Mouse (Mus musculus) liver, embryonic 13.5 days (tissue): ENCODE data around the gene Fam131c. TPM values are rescaled to one million over a fixed set of nuclear protein-coding genes. Genes with fewer than 3 reads are reported as not detected.
A peak's percentile ranks its signal among the peaks of the same experiment; 100 is the strongest.

Experiments used
- ATAC-seq: fragments of 200-750 bp; cut with Nextera tagmentation; 2 replicates; pipeline ENCODE4 v1.8.0; 2017; ENCODE audit warnings: low read depth, mild to moderate bottlenecking, moderate number of reproducible peaks, moderate library complexity
- DNase-seq: peaks from one replicate; pipeline ENCODE4 v3.0.0; 2022
- H3K27ac ChIP-seq: fragments of 300-500 bp; sonication (generic); 2 replicates; pipeline ENCODE4 v1.5.1; 2015; ENCODE audit warnings: moderate library complexity, mild to moderate bottlenecking, inconsistent platforms
- H3K27me3 ChIP-seq: fragments of 300-500 bp; sonication (generic); 2 replicates; pipeline ENCODE4 v1.6.1; 2015; ENCODE audit warnings: mild to moderate bottlenecking, inconsistent platforms
- H3K36me3 ChIP-seq: fragments of 300-500 bp; sonication (generic); 2 replicates; pipeline ENCODE4 v1.6.1; 2015; ENCODE audit warnings: mild to moderate bottlenecking, inconsistent platforms
- H3K4me1 ChIP-seq: fragments of 300-500 bp; sonication (generic); replicated peaks from 2 replicates; pipeline ENCODE4 v1.6.1; 2015; ENCODE audit warnings: inconsistent platforms
- H3K4me2 ChIP-seq: fragments of 300-500 bp; sonication (generic); 2 replicates; pipeline ENCODE4 v1.6.1; 2015; ENCODE audit warnings: inconsistent platforms, mild to moderate bottlenecking, moderate library complexity
- H3K4me3 ChIP-seq: fragments of 300-500 bp; sonication (generic); replicated peaks from 2 replicates; pipeline ENCODE4 v1.5.1; 2015; ENCODE audit warnings: mild to moderate bottlenecking, inconsistent platforms
- H3K9ac ChIP-seq: fragments of 300-500 bp; sonication (generic); 2 replicates; pipeline ENCODE4 v1.6.1; 2015; ENCODE audit warnings: mild to moderate bottlenecking, inconsistent platforms
- H3K9me3 ChIP-seq: fragments of 300-500 bp; sonication (generic); replicated peaks from 2 replicates; pipeline ENCODE4 v1.6.1; 2016; ENCODE audit warnings: inconsistent platforms
- WGBS: fragments of 180-500 bp; shearing (Covaris S2); methylation state at CpG from one replicate; pipeline ENCODE4 v1.1.7; 2015; ENCODE audit not compliant: insufficient replicate concordance; 5-methylcytosine and 5-hydroxymethylcytosine counted together
- polyA plus RNA-seq: library from polyadenylated mRNA; unstranded; fragments of >200 nt; fragmentation: Nextera tagmentation; extraction: Ambion mirVana; gene quantifications from 2 replicates; pipeline ENCODE4 v1.2.1, GENCODE M21; 2015

The Fam131c gene
- polyA plus RNA-seq, 1 experiment from 2014 or later: 0.09 TPM

GRCm38 (mm10) chr4:141387933-141388332, 19.9 kb downstream of the Fam131c start:
- no peak overlapping the region for H3K9ac ChIP-seq
- H3K9me3 ChIP-seq: no peaks in the 10 kb centered on the region
- no peaks in the 10 kb centered on the region for H3K4me1 ChIP-seq
- H3K4me3 ChIP-seq: no peak overlapping the region
- 49% methylated on average over 5 of the region's 5 CpGs for WGBS
- no peak for ATAC-seq
- H3K36me3 ChIP-seq: no peaks in the 10 kb centered on the region
- no peak for DNase-seq
- H3K4me2 ChIP-seq: no peak overlapping the region
- no peak overlapping the region for H3K27ac ChIP-seq
- peaks cover 22% of the 10 kb centered on the region for H3K27me3 ChIP-seq

- no peak for DNase-seq
Measured at GRCm38 (mm10) chr4:141389366-141390150, 21.5 kb downstream of the Fam131c start.

GRCm38 (mm10) chr4:141391293-141391692, 23.3 kb downstream of the Fam131c start:
- Histone ChIP-seq H3K36me3 (no peaks in the 10 kb centered on the region), H3K27me3 (peaks cover 10% of the 10 kb centered on the region; the same call in 1 of the 2 replicates), H3K9me3 (no peaks in the 10 kb centered on the region), H3K27ac (no peak overlapping the region), H3K4me2 (no peak overlapping the region), H3K4me3 (no peak overlapping the region), H3K9ac (no peak overlapping the region), H3K4me1 (no peaks in the 10 kb centered on the region)
- 55% methylated on average over 12 of the region's 12 CpGs for WGBS
- DNase-seq: no peak
- no peak for ATAC-seq

More at GRCm38 (mm10) chr4:141389366-141390150, 21.5 kb downstream of the Fam131c start:
- WGBS: 53% methylated on average over 18 of the region's 18 CpGs
- no peak overlapping the region for H3K4me2 ChIP-seq
- peaks cover 7% of the 10 kb centered on the region for H3K27me3 ChIP-seq
- no peaks in the 10 kb centered on the region for H3K9me3 ChIP-seq
- H3K36me3 ChIP-seq: no peaks in the 10 kb centered on the region
- H3K4me3 ChIP-seq: no peak overlapping the region
- no peak overlapping the region for H3K27ac ChIP-seq
- H3K9ac ChIP-seq: no peak overlapping the region
- ATAC-seq: no peak
- H3K4me1 ChIP-seq: no peaks in the 10 kb centered on the region

- Histone ChIP-seq H3K27ac (no peak overlapping the region), H3K4me1 (no peaks in the 10 kb centered on the region), H3K27me3 (peaks cover 25% of the 10 kb centered on the region), H3K4me2 (no peak overlapping the region), H3K4me3 (no peak overlapping the region), H3K9ac (no peak overlapping the region), H3K36me3 (no peaks in the 10 kb centered on the region), H3K9me3 (no peaks in the 10 kb centered on the region)
- WGBS: 15% methylated on average over 16 of the region's 16 CpGs
- DNase-seq (no peak), ATAC-seq (no peak)
Measured at GRCm38 (mm10) chr4:141394751-141395150, 26.7 kb downstream of the Fam131c start.

GRCm38 (mm10) chr4:141397861-141398260, 29.8 kb downstream of the Fam131c start:
- 61% methylated on average over 12 of the region's 12 CpGs for WGBS
- no peaks in the 10 kb centered on the region for H3K4me1 ChIP-seq
- ATAC-seq (no peak), DNase-seq (no peak)
- H3K27me3 ChIP-seq: peaks cover 23% of the 10 kb centered on the region
- no peak overlapping the region for H3K4me3 ChIP-seq
- no peaks in the 10 kb centered on the region for H3K9me3 ChIP-seq
- H3K36me3 ChIP-seq: no peaks in the 10 kb centered on the region
- H3K27ac ChIP-seq: no peak overlapping the region
- H3K9ac ChIP-seq: no peak overlapping the region
- no peak overlapping the region for H3K4me2 ChIP-seq

- no peak for ATAC-seq
- no peaks in the 10 kb centered on the region for H3K36me3 ChIP-seq
Measured at GRCm38 (mm10) chr4:141398545-141398944, 30.5 kb downstream of the Fam131c start, which contains the start of gene Clcnka. TSS of gene Clcnka (minus strand) at chr4:141398724.

GRCm38 (mm10) chr4:141400171-141400570, 32.2 kb downstream of the Fam131c start:
- Histone ChIP-seq H3K36me3 (no peaks in the 10 kb centered on the region), H3K4me3 (no peak overlapping the region), H3K4me1 (no peaks in the 10 kb centered on the region), H3K9ac (no peak overlapping the region), H3K9me3 (no peaks in the 10 kb centered on the region), H3K27ac (no peak overlapping the region), H3K27me3 (peaks cover 21% of the 10 kb centered on the region), H3K4me2 (no peak overlapping the region)
- ATAC-seq (no peak), DNase-seq (no peak)
- 70% methylated on average over 15 of the region's 15 CpGs for WGBS

More at GRCm38 (mm10) chr4:141398545-141398944, 30.5 kb downstream of the Fam131c start, which contains the start of gene Clcnka:
- Histone ChIP-seq H3K4me1 (no peaks in the 10 kb centered on the region), H3K9me3 (no peaks in the 10 kb centered on the region), H3K4me2 (no peak within 1 kb of the TSS), H3K9ac (no peak within 1 kb of the TSS), H3K4me3 (no peak within 1 kb of the TSS), H3K27me3 (peaks cover 23% of the 10 kb centered on the region), H3K27ac (no peak within 1 kb of the TSS)
- DNase-seq: no peak
- 56% methylated on average over 12 of the region's 12 CpGs for WGBS

- no peak overlapping the region for H3K9ac ChIP-seq
- no peak overlapping the region for H3K4me3 ChIP-seq
- DNase-seq (peak; percentile 58), ATAC-seq (peak; percentile 45)
- no peaks in the 10 kb centered on the region for H3K4me1 ChIP-seq
- H3K4me2 ChIP-seq: no peak overlapping the region
- H3K36me3 ChIP-seq: no peaks in the 10 kb centered on the region
- WGBS: 12% methylated on average over 15 of the region's 15 CpGs
- H3K9me3 ChIP-seq: no peaks in the 10 kb centered on the region
- H3K27ac ChIP-seq: no peak overlapping the region
- H3K27me3 ChIP-seq: peaks cover 17% of the 10 kb centered on the region
Measured at GRCm38 (mm10) chr4:141404518-141405313, 36.7 kb downstream of the Fam131c start.

GRCm38 (mm10) chr4:141405314-141405622, 37.2 kb downstream of the Fam131c start:
- Histone ChIP-seq H3K4me1 (no peaks in the 10 kb centered on the region), H3K36me3 (no peaks in the 10 kb centered on the region), H3K27me3 (peaks cover 17% of the 10 kb centered on the region), H3K4me3 (no peak overlapping the region), H3K4me2 (no peak overlapping the region), H3K9ac (no peak overlapping the region), H3K9me3 (no peaks in the 10 kb centered on the region), H3K27ac (no peak overlapping the region)
- 64% methylated on average over 3 of the region's 3 CpGs for WGBS
- no peak for DNase-seq
- no peak for ATAC-seq

GRCm38 (mm10) chr4:141406516-141407299, 38.7 kb downstream of the Fam131c start:
- WGBS: 37% methylated on average over 14 of the region's 14 CpGs
- ATAC-seq (no peak), DNase-seq (no peak)
- H3K36me3 ChIP-seq: no peaks in the 10 kb centered on the region
- peaks cover 21% of the 10 kb centered on the region for H3K27me3 ChIP-seq
- no peak overlapping the region for H3K27ac ChIP-seq
- no peak overlapping the region for H3K4me2 ChIP-seq
- no peak overlapping the region for H3K9ac ChIP-seq
- no peak overlapping the region for H3K4me3 ChIP-seq
- no peaks in the 10 kb centered on the region for H3K9me3 ChIP-seq
- no peaks in the 10 kb centered on the region for H3K4me1 ChIP-seq

GRCm38 (mm10) chr4:141408577-141408976, 40.6 kb downstream of the Fam131c start:
- ATAC-seq: no peak
- 66% methylated on average over 3 of the region's 3 CpGs for WGBS
- Histone ChIP-seq H3K4me1 (no peaks in the 10 kb centered on the region), H3K4me2 (no peak overlapping the region), H3K36me3 (no peaks in the 10 kb centered on the region), H3K27me3 (peaks cover 21% of the 10 kb centered on the region), H3K9ac (no peak overlapping the region), H3K27ac (no peak overlapping the region), H3K4me3 (no peak overlapping the region), H3K9me3 (no peaks in the 10 kb centered on the region)
- DNase-seq: no peak
